Mouse (Mus musculus): ENCODE results near the gene Car14. TPM values are rescaled to one million over a fixed set of nuclear protein-coding genes. Genes with fewer than 3 reads are reported as not detected.

The Car14 gene
- polyA plus RNA-seq, 1 experiment from 2014 or later, result 128 TPM

DNA sequence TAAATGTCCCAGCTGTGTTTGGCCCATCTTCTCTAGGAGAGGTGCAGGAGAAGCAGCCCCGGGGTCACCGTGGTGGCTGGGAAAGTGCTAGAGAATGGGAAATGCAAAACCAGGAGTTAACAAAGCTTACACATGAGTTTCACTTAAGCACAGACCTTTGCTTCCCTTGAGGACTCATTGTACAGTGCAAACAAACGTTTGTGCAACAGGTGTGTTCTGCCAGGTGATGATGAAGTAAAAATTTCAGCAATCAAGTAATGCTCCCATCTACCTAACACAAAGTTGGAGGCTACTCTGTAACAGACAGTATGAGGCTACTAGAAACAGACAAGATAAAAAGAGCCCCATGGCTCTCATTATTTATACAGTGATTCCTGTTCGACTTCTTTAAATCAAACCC is 25.4 kb downstream of the Car14 start:
- Histone ChIP-seq H3K27me3 (ENCODE audit: control insufficient read depth, insufficient read depth, low read length) (no peaks in the 10 kb centered on the region), H3K4me2 (ENCODE audit: low read depth, severe bottlenecking) (no peak overlapping the region), H3K9ac (ENCODE audit: low read length) (no peak overlapping the region), H3K9me3 (ENCODE audit: control insufficient read depth, low read length) (no peaks in the 10 kb centered on the region), H3K4me3 (ENCODE audit: low read depth, low read length) (no peak overlapping the region), H3K27ac (replicated peaks; ENCODE audit: low read depth, low read length) (no peak overlapping the region), H3K4me1 (ENCODE audit: control insufficient read depth, insufficient read depth, low read length) (peaks cover 3% of the 10 kb centered on the region; the same call in 1 of the 2 replicates), H3K36me3 (ENCODE audit: control insufficient read depth, insufficient read depth, low read length) (no peaks in the 10 kb centered on the region)
- DNase-seq (ENCODE audit: low spot score) (no peak), ATAC-seq (ENCODE audit: insufficient number of reproducible peaks, low FRiP score, low TSS enrichment, low read depth) (no peak)
- 87% methylated on average over 4 of the region's 4 CpGs for WGBS

DNA sequence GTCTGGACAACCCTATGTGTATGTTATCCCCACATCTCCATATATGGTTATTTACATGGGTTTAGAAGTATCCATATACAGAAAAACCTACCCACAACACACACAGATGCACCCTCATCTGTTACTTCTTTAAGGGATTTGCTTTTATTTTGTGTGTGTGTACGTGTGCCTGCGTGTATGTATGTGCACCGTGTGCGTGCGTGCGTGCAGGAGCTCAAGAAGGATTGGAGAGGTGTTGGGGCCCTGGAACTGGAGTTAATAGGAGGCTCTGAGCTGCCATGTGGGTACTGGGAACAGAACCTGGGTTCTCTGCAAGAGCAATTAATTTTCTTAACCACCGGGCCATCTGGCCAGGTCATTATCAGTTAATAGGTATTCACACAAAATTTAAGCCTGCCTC is 32.4 kb downstream of the Car14 start:
- peaks cover 4% of the 10 kb centered on the region for H3K36me3 ChIP-seq (ENCODE audit: control insufficient read depth, insufficient read depth, low read length)
- WGBS, result 70% methylated on average over 7 of the region's 7 CpGs
- ATAC-seq (ENCODE audit: insufficient number of reproducible peaks, low FRiP score, low TSS enrichment, low read depth), result no peak

DNA sequence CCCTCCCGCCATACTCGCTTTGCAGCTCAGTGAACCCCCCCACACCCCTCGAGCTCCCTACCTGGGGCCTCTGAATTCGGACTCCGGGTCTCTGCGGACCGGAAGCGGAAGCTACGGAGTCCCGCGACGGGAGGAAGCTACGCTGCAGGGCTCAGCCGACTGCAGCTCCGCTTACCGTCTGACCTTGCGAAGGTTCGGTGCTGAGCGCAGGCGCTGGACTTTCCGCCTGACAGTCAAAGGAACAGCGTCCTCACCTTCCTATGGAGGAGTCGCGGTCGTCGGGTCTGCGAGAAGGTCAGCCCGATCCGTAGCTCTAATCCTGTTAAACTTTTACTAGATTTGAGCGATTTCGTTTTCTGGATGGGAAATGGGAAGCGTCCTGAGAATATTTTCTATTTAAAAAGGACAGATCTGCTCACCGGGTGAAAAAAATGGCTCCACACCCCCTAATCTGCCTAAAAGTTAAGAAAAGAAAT is 33.1 kb downstream of the Car14 start, which contains the start of gene Mrps21:
Gene Mrps21, minus strand, starts transcription at position 128 of the 476 bp plus-strand sequence.
- peak within 1 kb of the TSS; percentile 67 for H3K9ac ChIP-seq (ENCODE audit: low read length)
- peaks cover 4% of the 10 kb centered on the region; the same call in 1 of the 2 replicates for H3K4me1 ChIP-seq (ENCODE audit: control insufficient read depth, insufficient read depth, low read length)
- H3K9me3 ChIP-seq (ENCODE audit: control insufficient read depth, low read length), result no peaks in the 10 kb centered on the region
- H3K27ac ChIP-seq (replicated peaks; ENCODE audit: low read depth, low read length), result no peak within 1 kb of the TSS; the same call in 1 of the 2 replicates
- H3K4me3 ChIP-seq (ENCODE audit: low read depth, low read length), result peak within 1 kb of the TSS; percentile 53
- under 1% methylated on average over 33 of the region's 33 CpGs for WGBS
- H3K27me3 ChIP-seq (ENCODE audit: control insufficient read depth, insufficient read depth, low read length), result no peaks in the 10 kb centered on the region
- H3K4me2 ChIP-seq (ENCODE audit: low read depth, severe bottlenecking), result peak within 1 kb of the TSS; percentile 69
- DNase-seq (ENCODE audit: low spot score) (peak; percentile 88), ATAC-seq (ENCODE audit: insufficient number of reproducible peaks, low FRiP score, low TSS enrichment, low read depth) (peak; percentile 86)
- peaks cover 6% of the 10 kb centered on the region for H3K36me3 ChIP-seq (ENCODE audit: control insufficient read depth, insufficient read depth, low read length)

More for the DNA sequence above, 32.4 kb downstream of the Car14 start:
- DNase-seq (ENCODE audit: low spot score), result no peak
- Histone ChIP-seq H3K4me1 (ENCODE audit: control insufficient read depth, insufficient read depth, low read length) (peaks cover 4% of the 10 kb centered on the region; the same call in 1 of the 2 replicates), H3K27ac (replicated peaks; ENCODE audit: low read depth, low read length) (no peak overlapping the region), H3K27me3 (ENCODE audit: control insufficient read depth, insufficient read depth, low read length) (no peaks in the 10 kb centered on the region), H3K9me3 (ENCODE audit: control insufficient read depth, low read length) (no peaks in the 10 kb centered on the region), H3K4me2 (ENCODE audit: low read depth, severe bottlenecking) (peak overlapping the region; percentile 69), H3K9ac (ENCODE audit: low read length) (no peak overlapping the region), H3K4me3 (ENCODE audit: low read depth, low read length) (peak overlapping the region; percentile 53)

DNA sequence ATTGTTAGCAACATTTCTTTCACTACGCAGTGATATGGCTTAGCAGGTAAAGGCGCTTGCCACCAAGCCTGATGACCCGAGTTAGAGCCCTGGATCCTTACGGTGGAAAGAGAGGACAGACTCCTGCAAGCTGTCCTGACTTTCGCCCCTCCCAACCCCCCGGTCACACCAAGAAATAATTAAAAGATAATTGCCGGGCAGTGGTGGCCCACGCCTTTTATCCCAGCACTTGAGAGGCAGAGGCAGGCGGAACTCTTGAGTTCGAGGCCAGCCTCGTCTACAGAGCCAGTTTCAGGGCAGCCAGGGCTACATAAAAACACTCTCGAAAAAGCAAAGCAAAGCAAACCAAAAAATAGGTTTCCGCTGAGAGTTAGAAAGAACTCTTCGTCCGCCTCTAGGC is 33.5 kb downstream of the Car14 start:
- Histone ChIP-seq H3K4me2 (ENCODE audit: low read depth, severe bottlenecking) (peak overlapping the region; percentile 69), H3K4me3 (ENCODE audit: low read depth, low read length) (peak overlapping the region; percentile 53), H3K4me1 (ENCODE audit: control insufficient read depth, insufficient read depth, low read length) (peaks cover 4% of the 10 kb centered on the region; the same call in 1 of the 2 replicates), H3K27ac (replicated peaks; ENCODE audit: low read depth, low read length) (no peak overlapping the region; the same call in 1 of the 2 replicates), H3K9ac (ENCODE audit: low read length) (peak overlapping the region; percentile 67), H3K27me3 (ENCODE audit: control insufficient read depth, insufficient read depth, low read length) (no peaks in the 10 kb centered on the region), H3K9me3 (ENCODE audit: control insufficient read depth, low read length) (no peaks in the 10 kb centered on the region), H3K36me3 (ENCODE audit: control insufficient read depth, insufficient read depth, low read length) (peaks cover 6% of the 10 kb centered on the region)
- WGBS, result 8% methylated on average over 15 of the region's 15 CpGs
- ATAC-seq (ENCODE audit: insufficient number of reproducible peaks, low FRiP score, low TSS enrichment, low read depth) (peak; percentile 28; the same call in 1 of the 2 replicates), DNase-seq (ENCODE audit: low spot score) (no peak)

DNA sequence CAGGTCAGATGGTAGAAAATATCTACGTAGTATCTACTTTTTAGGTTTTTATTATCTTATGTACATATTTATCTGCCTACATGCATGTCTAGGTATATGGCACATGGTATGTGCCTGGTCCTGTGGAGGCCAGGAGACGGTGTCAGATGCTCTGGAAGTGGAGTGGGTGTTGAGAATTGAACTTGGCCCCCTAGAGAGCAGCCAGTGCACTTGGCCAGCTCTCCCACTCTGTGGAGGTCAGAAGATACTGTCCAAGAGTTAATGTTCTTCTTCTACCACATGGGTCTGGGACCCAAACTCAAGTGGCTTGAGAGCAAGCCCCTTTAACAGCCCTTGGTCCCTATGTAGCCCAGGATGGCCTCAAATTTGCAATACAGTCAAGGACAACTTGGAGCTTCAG is 37.1 kb downstream of the Car14 start:
- Histone ChIP-seq H3K27ac (replicated peaks; ENCODE audit: low read depth, low read length) (no peak overlapping the region), H3K36me3 (ENCODE audit: control insufficient read depth, insufficient read depth, low read length) (peaks cover 9% of the 10 kb centered on the region), H3K27me3 (ENCODE audit: control insufficient read depth, insufficient read depth, low read length) (no peaks in the 10 kb centered on the region), H3K4me1 (ENCODE audit: control insufficient read depth, insufficient read depth, low read length) (peaks cover 4% of the 10 kb centered on the region; the same call in 1 of the 2 replicates), H3K4me2 (ENCODE audit: low read depth, severe bottlenecking) (no peak overlapping the region), H3K9ac (ENCODE audit: low read length) (no peak overlapping the region), H3K4me3 (ENCODE audit: low read depth, low read length) (no peak overlapping the region), H3K9me3 (ENCODE audit: control insufficient read depth, low read length) (no peaks in the 10 kb centered on the region)
- 94% methylated on average over 2 of the region's 2 CpGs for WGBS
- no peak for ATAC-seq (ENCODE audit: insufficient number of reproducible peaks, low FRiP score, low TSS enrichment, low read depth)
- no peak for DNase-seq (ENCODE audit: low spot score)

DNA sequence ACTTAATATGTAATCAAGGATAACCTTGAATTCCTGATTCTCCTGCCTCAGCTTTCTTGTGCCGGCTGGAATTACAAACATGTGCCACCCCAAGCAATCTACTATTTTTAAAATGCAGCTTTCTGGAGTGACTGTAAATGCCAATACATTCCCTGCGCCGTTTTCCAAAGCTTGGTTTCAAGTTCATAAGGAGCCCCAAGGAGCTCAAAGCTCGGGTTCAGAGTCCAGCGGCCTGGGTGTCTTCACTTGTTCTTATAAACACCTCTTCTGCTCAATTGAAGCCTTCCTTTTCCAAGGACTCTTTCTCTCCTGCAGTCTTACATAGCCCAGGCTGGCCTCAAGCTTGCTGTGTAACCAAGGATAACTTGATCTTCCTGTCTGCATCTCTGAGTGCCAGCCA is 38.4 kb downstream of the Car14 start:
- Histone ChIP-seq H3K4me1 (ENCODE audit: control insufficient read depth, insufficient read depth, low read length) (no peaks in the 10 kb centered on the region), H3K9ac (ENCODE audit: low read length) (no peak overlapping the region), H3K27ac (replicated peaks; ENCODE audit: low read depth, low read length) (no peak overlapping the region), H3K36me3 (ENCODE audit: control insufficient read depth, insufficient read depth, low read length) (peaks cover 9% of the 10 kb centered on the region), H3K27me3 (ENCODE audit: control insufficient read depth, insufficient read depth, low read length) (no peaks in the 10 kb centered on the region), H3K4me2 (ENCODE audit: low read depth, severe bottlenecking) (no peak overlapping the region), H3K9me3 (ENCODE audit: control insufficient read depth, low read length) (no peaks in the 10 kb centered on the region), H3K4me3 (ENCODE audit: low read depth, low read length) (no peak overlapping the region)
- ATAC-seq (ENCODE audit: insufficient number of reproducible peaks, low FRiP score, low TSS enrichment, low read depth) (no peak), DNase-seq (ENCODE audit: low spot score) (no peak)
- 86% methylated on average over 5 of the region's 5 CpGs for WGBS

DNA sequence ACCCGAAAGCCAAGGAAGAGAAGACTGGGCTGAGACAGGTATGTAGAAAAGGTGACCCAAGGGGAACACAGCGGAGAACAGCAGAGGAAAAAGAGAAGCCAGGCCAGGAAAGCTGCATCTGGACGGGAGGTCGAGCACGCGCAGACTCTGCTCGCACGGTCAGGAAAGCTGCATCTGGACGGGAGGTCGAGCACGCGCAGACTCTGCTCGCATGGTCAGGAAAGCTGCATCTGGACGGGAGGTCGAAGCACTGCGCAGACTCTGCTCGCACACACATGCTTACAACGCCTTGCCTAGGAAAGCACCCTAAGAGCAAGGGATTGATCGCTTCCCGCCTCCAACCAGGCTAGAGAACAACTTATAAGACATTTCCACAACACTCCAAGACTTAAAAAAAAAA is 38.9 kb downstream of the Car14 start:
- Histone ChIP-seq H3K27me3 (ENCODE audit: control insufficient read depth, insufficient read depth, low read length) (no peaks in the 10 kb centered on the region), H3K27ac (replicated peaks; ENCODE audit: low read depth, low read length) (no peak overlapping the region), H3K4me1 (ENCODE audit: control insufficient read depth, insufficient read depth, low read length) (no peaks in the 10 kb centered on the region), H3K9me3 (ENCODE audit: control insufficient read depth, low read length) (no peaks in the 10 kb centered on the region), H3K4me2 (ENCODE audit: low read depth, severe bottlenecking) (no peak overlapping the region), H3K36me3 (ENCODE audit: control insufficient read depth, insufficient read depth, low read length) (peaks cover 9% of the 10 kb centered on the region), H3K4me3 (ENCODE audit: low read depth, low read length) (no peak overlapping the region), H3K9ac (ENCODE audit: low read length) (no peak overlapping the region)
- ATAC-seq (ENCODE audit: insufficient number of reproducible peaks, low FRiP score, low TSS enrichment, low read depth) (no peak), DNase-seq (ENCODE audit: low spot score) (no peak)
- WGBS, result 87% methylated on average over 20 of the region's 20 CpGs

DNA sequence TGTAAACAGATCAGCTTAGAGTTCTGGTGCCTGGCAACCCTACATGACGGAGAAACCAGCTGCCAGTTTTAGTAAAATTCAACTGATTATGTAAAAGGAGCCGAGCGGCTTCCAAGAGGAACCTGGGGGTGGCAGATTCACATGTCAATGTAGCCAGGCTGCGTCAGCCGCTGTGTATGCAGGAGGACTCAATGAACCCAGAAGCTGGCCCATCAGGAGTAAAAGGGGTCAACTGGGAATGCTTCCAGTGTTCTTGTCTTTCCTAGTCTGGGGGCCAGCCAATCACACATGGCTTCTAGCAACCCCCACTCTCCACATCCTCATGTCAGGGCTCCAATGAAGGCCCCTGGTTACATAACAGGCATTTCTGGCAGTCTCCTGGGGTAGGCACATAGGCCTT is 39.4 kb downstream of the Car14 start:
- Histone ChIP-seq H3K4me2 (ENCODE audit: low read depth, severe bottlenecking) (no peak overlapping the region), H3K9ac (ENCODE audit: low read length) (no peak overlapping the region), H3K27ac (replicated peaks; ENCODE audit: low read depth, low read length) (no peak overlapping the region), H3K4me3 (ENCODE audit: low read depth, low read length) (no peak overlapping the region), H3K36me3 (ENCODE audit: control insufficient read depth, insufficient read depth, low read length) (peaks cover 9% of the 10 kb centered on the region), H3K27me3 (ENCODE audit: control insufficient read depth, insufficient read depth, low read length) (no peaks in the 10 kb centered on the region), H3K9me3 (ENCODE audit: control insufficient read depth, low read length) (no peaks in the 10 kb centered on the region), H3K4me1 (ENCODE audit: control insufficient read depth, insufficient read depth, low read length) (no peaks in the 10 kb centered on the region)
- 77% methylated on average over 5 of the region's 5 CpGs for WGBS
- ATAC-seq (ENCODE audit: insufficient number of reproducible peaks, low FRiP score, low TSS enrichment, low read depth), result no peak
- no peak for DNase-seq (ENCODE audit: low spot score)

DNA sequence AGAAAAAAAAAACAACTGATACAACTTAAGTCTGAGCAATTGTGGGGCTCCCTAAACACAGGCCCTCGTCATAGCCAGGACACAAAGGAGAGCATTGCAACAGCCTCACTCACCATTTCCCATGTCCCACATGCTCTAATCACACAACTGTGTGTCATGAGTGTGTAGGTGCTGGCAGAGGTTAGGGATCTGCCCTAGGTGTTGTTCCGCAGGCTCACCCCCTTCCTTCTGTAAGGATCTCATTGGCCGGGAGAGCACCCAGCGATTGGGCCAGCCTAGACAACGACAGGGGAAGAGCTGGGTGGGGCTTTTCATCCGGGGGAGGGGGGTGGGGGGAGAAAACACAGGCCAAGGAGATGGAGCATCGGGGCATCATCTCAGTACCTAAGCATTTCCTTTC is 40.9 kb downstream of the Car14 start:
- Histone ChIP-seq H3K9ac (ENCODE audit: low read length) (no peak overlapping the region), H3K36me3 (ENCODE audit: control insufficient read depth, insufficient read depth, low read length) (peaks cover 9% of the 10 kb centered on the region), H3K4me3 (ENCODE audit: low read depth, low read length) (no peak overlapping the region), H3K4me2 (ENCODE audit: low read depth, severe bottlenecking) (no peak overlapping the region), H3K4me1 (ENCODE audit: control insufficient read depth, insufficient read depth, low read length) (no peaks in the 10 kb centered on the region), H3K9me3 (ENCODE audit: control insufficient read depth, low read length) (no peaks in the 10 kb centered on the region), H3K27ac (replicated peaks; ENCODE audit: low read depth, low read length) (no peak overlapping the region), H3K27me3 (ENCODE audit: control insufficient read depth, insufficient read depth, low read length) (no peaks in the 10 kb centered on the region)
- no peak for ATAC-seq (ENCODE audit: insufficient number of reproducible peaks, low FRiP score, low TSS enrichment, low read depth)
- 84% methylated on average over 7 of the region's 7 CpGs for WGBS
- no peak for DNase-seq (ENCODE audit: low spot score)
